Mouse (Mus musculus) embryo, embryonic 9.5 days (tissue): Measurements from ENCODE around the gene Ywhaq.
"Not testable (repeated sequence)": the region's sequence is repeated elsewhere in the genome, so short reads cannot be mapped to it uniquely, and the experiment has no call there.

Source experiments
- DNase-seq: peaks from one replicate; pipeline ENCODE4 v3.0.0-alpha.2; 2017; ENCODE audit errors: extremely low spot score

Ywhaq gene

GRCm38 (mm10) chr12:21409651-21410050, 7.8 kb downstream of the Ywhaq start:
- no peak for DNase-seq

- DNase-seq, result no peak
Measured at GRCm38 (mm10) chr12:21408789-21409367, 8.6 kb downstream of the Ywhaq start.

GRCm38 (mm10) chr12:21402771-21403170, 14.7 kb downstream of the Ywhaq start:
- DNase-seq, result no peak

GRCm38 (mm10) chr12:21386201-21386600, 31.2 kb downstream of the Ywhaq start:
- no peak for DNase-seq

- not testable (repeated sequence) for DNase-seq
Measured at GRCm38 (mm10) chr12:21378765-21379346, 38.6 kb downstream of the Ywhaq start.

- no peak for DNase-seq
Measured at GRCm38 (mm10) chr12:21375376-21376157, 41.9 kb downstream of the Ywhaq start.

GRCm38 (mm10) chr12:21373820-21374475, 43.5 kb downstream of the Ywhaq start:
- DNase-seq, result no peak

GRCm38 (mm10) chr12:21373100-21373819, 44.2 kb downstream of the Ywhaq start, which contains the start of gene Adam17:
Gene Adam17, minus strand, starts transcription at chr12:21373632.
- DNase-seq, result peak; percentile 95

GRCm38 (mm10) chr12:21370035-21370611, 47.3 kb downstream of the Ywhaq start:
- no peak for DNase-seq

- DNase-seq, result no peak
Measured at GRCm38 (mm10) chr12:21369087-21369410, 48.4 kb downstream of the Ywhaq start.

GRCm38 (mm10) chr12:21368376-21369086, 48.9 kb downstream of the Ywhaq start:
- no peak for DNase-seq

- DNase-seq, result no peak
Measured at GRCm38 (mm10) chr12:21364624-21365435, 52.6 kb downstream of the Ywhaq start.

GRCm38 (mm10) chr12:21363195-21363594, 54.2 kb downstream of the Ywhaq start:
- no peak for DNase-seq

GRCm38 (mm10) chr12:21362686-21363085, 54.8 kb downstream of the Ywhaq start:
- no peak for DNase-seq

- DNase-seq, result no peak
Measured at GRCm38 (mm10) chr12:21353681-21354080, 63.8 kb downstream of the Ywhaq start.

- DNase-seq, result peak; percentile 12
Measured at GRCm38 (mm10) chr12:21350113-21350876, 67.1 kb downstream of the Ywhaq start.

- no peak for DNase-seq
Measured at GRCm38 (mm10) chr12:21346972-21347371, 70.5 kb downstream of the Ywhaq start.

- no peak for DNase-seq
Measured at GRCm38 (mm10) chr12:21340674-21341073, 76.8 kb downstream of the Ywhaq start.
